Mouse (Mus musculus) heart, adult 9 months (tissue): ENCODE results near the gene Olfr954.

ENCODE experiments used
- DNase-seq, 2 experiments: peaks; one replicate each; pipeline ENCODE4 v3.0.0; 2022; ENCODE audit warnings: low spot score in 2 of 2

The Olfr954 gene

DNA sequence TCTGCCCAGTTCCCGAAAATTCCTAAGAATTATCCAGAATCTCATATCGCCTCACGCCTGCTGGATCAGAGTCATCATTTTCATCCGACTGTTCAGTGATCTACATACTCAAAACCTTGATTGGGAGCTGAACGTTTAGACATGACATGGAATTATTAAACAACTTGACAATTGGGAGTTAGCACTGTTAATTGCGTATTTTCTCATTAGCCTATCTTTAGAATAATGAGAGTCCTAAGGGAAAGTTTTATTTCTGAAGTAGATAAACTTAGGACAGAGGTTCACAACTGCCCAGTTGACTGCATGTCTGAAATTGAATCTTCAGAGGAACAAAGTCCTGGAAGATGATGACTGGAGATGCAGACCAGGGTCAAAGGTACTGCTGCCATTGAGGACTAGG is at the start of gene Olfr954:
TSS of gene Olfr954 (plus strand) at position 301 of the 400 bp plus-strand sequence.
- no peak for DNase-seq

DNA sequence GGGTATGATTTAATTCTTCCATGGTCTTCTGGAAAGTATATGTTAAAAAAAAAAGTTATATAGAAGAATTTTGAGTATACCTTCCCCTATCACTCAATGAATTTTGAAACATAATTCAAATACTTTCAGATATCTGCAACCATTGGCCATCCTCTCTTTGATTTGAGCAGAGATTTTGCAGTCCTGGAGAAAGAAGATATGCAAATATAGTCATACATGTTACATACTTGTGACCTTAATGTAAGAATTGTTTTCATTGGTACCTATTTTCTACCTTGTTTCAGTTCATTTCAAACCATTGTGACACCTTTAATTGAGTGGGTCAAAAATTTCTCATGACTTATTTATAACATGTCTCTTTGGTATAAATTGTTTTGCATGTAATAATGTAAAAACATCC is 29.5 kb upstream of the Olfr954 start, which contains the start of gene Olfr952:
TSS of gene Olfr952 (minus strand) at position 101 of the 400 bp plus-strand sequence.
- DNase-seq, result no peak

DNA sequence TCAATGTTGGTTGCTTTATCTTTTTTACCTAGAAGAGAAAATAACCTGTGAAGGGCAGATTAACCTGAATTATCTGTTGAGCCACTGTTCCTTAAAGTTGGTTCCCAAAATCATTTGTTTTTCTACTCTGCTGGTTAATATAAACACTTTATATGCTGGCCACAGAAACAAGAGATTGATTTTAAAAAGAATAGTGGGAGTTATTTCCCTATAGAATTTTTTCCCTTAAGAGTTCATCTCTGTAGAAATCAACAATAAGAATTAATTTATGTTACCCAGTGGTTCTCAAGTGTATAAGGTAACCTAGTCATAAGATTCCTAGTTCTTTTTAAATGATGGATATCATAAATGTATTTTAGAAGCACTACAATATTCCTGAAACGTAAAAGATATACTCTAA is 15.3 kb downstream of the Olfr954 start, which contains the start of gene Olfr955:
TSS of gene Olfr955 (minus strand) at position 101 of the 400 bp plus-strand sequence.
- no peak for DNase-seq

DNA sequence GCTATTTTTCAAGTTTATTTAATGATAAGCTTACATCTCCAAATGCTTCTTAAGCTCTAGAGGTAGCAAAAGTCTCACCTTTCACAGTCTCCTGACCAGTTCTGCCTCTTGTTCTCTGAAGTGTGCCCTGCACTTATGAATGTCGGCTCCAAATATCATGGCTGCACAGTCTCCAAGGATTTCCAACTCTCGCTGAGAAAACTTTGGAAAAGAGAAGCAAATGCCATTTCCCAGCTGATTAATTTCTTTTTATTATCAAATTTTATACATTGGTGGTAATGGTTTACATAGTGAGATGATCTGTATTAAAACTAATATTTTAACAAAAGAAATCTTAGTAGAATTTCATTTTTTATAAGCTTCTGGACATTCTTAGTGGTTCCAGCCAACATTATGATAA is 37.4 kb downstream of the Olfr954 start, which contains the start of gene Olfr44:
TSS of gene Olfr44 (minus strand) at position 101 of the 400 bp plus-strand sequence.
- no peak for DNase-seq

DNA sequence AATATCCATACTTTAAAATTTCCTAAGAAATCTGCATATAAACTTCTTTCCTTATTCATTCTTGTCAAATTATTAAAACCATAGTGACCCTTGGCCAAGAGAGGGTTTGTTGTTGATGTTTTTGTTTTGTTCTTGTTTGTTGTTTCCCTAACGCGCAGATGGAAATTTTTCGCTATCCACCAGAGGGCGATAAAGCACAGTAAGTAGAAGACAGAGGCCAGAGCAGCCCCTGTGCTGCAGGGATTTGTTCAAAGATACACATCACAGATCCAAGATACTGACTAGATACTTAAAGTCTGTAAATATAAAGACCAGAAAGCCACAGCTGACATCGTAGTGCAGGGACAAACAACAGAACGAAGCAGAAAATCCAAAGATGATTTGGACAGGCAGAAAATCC is 52.5 kb downstream of the Olfr954 start:
- DNase-seq, result no peak

DNA sequence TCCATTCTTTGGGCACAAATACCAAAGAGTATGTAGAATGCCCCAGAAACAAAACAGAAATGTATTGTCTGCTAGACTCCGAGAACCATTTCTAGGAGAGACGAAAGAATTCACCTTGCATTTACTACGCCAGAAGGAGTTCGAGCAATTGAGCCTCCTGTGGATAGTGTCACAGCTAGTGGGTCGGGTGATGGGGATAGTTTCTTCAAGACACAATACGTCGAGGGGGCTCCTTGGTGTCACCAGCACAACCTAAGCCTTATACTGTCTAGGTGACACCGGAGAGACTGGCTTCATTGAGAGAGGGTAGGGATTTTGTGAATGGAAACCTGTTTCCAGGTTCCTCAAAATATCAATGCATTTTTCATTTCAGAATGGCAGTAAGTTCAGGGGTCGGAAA is 52.9 kb downstream of the Olfr954 start:
- no peak for DNase-seq
